Mouse (Mus musculus): Measurements from ENCODE around the gene Ccdc88c. TPM values are rescaled to one million over a fixed set of nuclear protein-coding genes. Genes with fewer than 3 reads are reported as not detected.
A peak's percentile ranks its signal among the peaks of the same experiment; 100 is the strongest.

Ccdc88c gene
- polyA plus RNA-seq, 1 experiment from 2014 or later, result 5.9 TPM

GRCm38 (mm10) chr12:100977958-100978725 lies 50.7 kb downstream of the Ccdc88c start:
- Histone ChIP-seq H3K27me3 (ENCODE audit: control insufficient read depth, insufficient read depth, low read depth, low read length) (no peaks in the 10 kb centered on the region), H3K36me3 (ENCODE audit: control insufficient read depth, insufficient read depth) (no peaks in the 10 kb centered on the region; the same call in 1 of the 2 replicates), H3K4me2 (ENCODE audit: low read depth, low read length) (no peak overlapping the region), H3K9ac (ENCODE audit: low read depth, low read length) (no peak overlapping the region), H3K4me1 (ENCODE audit: control insufficient read depth, low read depth, low read length) (peaks cover 7% of the 10 kb centered on the region; the same call in 1 of the 2 replicates), H3K27ac (ENCODE audit: low read length) (no peak overlapping the region), H3K9me3 (replicated peaks; ENCODE audit: control insufficient read depth, low read length) (no peaks in the 10 kb centered on the region), H3K4me3 (ENCODE audit: low read depth, low read length) (no peak overlapping the region)
- no peak for ATAC-seq (ENCODE audit: low read depth)
- WGBS (ENCODE audit: insufficient replicate concordance), result 57% methylated on average over 15 of the region's 15 CpGs

DNA sequence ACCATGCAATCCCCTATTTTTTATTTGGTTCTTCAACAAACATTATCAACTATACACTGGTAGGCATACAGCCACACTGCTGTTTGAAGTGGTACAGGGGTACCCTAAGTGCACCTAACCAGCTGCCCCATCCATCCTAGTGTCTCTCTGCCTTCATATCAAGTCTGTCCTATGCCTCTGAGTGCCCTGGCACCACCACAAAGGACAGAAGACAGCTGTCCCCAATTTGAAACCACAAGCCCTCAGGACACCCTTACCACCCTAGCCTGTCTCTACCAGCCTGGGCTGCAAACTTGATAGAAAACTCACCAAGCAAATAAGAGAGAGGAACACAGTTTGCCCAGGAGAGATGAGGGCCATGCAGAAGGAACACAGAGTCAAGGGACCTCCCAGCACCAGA lies 51.3 kb downstream of the Ccdc88c start:
- Histone ChIP-seq H3K27ac (ENCODE audit: low read length) (no peak overlapping the region), H3K4me3 (ENCODE audit: low read depth, low read length) (no peak overlapping the region), H3K9ac (ENCODE audit: low read depth, low read length) (no peak overlapping the region), H3K4me2 (ENCODE audit: low read depth, low read length) (no peak overlapping the region), H3K36me3 (ENCODE audit: control insufficient read depth, insufficient read depth) (no peaks in the 10 kb centered on the region; the same call in 1 of the 2 replicates), H3K4me1 (ENCODE audit: control insufficient read depth, low read depth, low read length) (peaks cover 7% of the 10 kb centered on the region; the same call in 1 of the 2 replicates), H3K27me3 (ENCODE audit: control insufficient read depth, insufficient read depth, low read depth, low read length) (no peaks in the 10 kb centered on the region), H3K9me3 (replicated peaks; ENCODE audit: control insufficient read depth, low read length) (no peaks in the 10 kb centered on the region)
- ATAC-seq (ENCODE audit: low read depth), result no peak

GRCm38 (mm10) chr12:100969808-100970207 lies 59.0 kb downstream of the Ccdc88c start:
- peaks cover 9% of the 10 kb centered on the region for H3K36me3 ChIP-seq (ENCODE audit: control insufficient read depth, insufficient read depth)
- no peaks in the 10 kb centered on the region for H3K27me3 ChIP-seq (ENCODE audit: control insufficient read depth, insufficient read depth, low read depth, low read length)
- no peak for ATAC-seq (ENCODE audit: low read depth)
- H3K4me1 ChIP-seq (ENCODE audit: control insufficient read depth, low read depth, low read length), result peaks cover 8% of the 10 kb centered on the region
- no peak overlapping the region for H3K4me2 ChIP-seq (ENCODE audit: low read depth, low read length)
- no peak overlapping the region for H3K27ac ChIP-seq (ENCODE audit: low read length)
- H3K4me3 ChIP-seq (ENCODE audit: low read depth, low read length), result no peak overlapping the region
- WGBS (ENCODE audit: insufficient replicate concordance), result 76% methylated on average over 7 of the region's 7 CpGs
- H3K9ac ChIP-seq (ENCODE audit: low read depth, low read length), result no peak overlapping the region
- H3K9me3 ChIP-seq (replicated peaks; ENCODE audit: control insufficient read depth, low read length), result no peaks in the 10 kb centered on the region

- no peak for ATAC-seq (ENCODE audit: low read depth)
These were observed 61.5 kb downstream of the Ccdc88c start for GRCm38 (mm10) chr12:100967383-100967782.

DNA sequence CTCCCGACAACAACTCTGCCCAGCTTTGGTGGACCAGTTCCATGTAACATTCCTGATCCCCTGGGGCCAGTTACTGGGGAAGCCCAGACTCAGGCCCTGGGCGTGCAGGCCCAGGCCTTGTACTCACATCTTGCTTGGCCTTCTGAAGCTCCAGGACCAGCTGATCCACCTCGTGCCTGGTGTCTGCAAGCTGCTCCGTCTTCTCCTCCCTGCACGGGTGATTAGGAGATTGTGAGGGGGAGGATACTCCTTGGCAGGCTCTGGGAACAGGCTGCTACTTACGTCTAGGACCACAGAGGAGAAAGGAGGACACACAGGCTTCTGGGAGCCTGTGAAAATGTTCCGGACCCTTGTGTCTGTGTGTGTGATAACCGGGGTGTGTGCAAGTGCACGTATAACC lies 62.6 kb downstream of the Ccdc88c start:
- Histone ChIP-seq H3K4me1 (ENCODE audit: control insufficient read depth, low read depth, low read length) (peaks cover 11% of the 10 kb centered on the region), H3K27me3 (ENCODE audit: control insufficient read depth, insufficient read depth, low read depth, low read length) (no peaks in the 10 kb centered on the region), H3K4me3 (ENCODE audit: low read depth, low read length) (no peak overlapping the region), H3K9ac (ENCODE audit: low read depth, low read length) (no peak overlapping the region), H3K36me3 (ENCODE audit: control insufficient read depth, insufficient read depth) (peaks cover 16% of the 10 kb centered on the region), H3K9me3 (replicated peaks; ENCODE audit: control insufficient read depth, low read length) (no peaks in the 10 kb centered on the region), H3K4me2 (ENCODE audit: low read depth, low read length) (no peak overlapping the region), H3K27ac (ENCODE audit: low read length) (no peak overlapping the region)
- WGBS (ENCODE audit: insufficient replicate concordance), result 81% methylated on average over 9 of the region's 9 CpGs
- ATAC-seq (ENCODE audit: low read depth), result no peak

More at GRCm38 (mm10) chr12:100967383-100967782, 61.5 kb downstream of the Ccdc88c start:
- Histone ChIP-seq H3K9me3 (replicated peaks; ENCODE audit: control insufficient read depth, low read length) (no peaks in the 10 kb centered on the region), H3K27me3 (ENCODE audit: control insufficient read depth, insufficient read depth, low read depth, low read length) (no peaks in the 10 kb centered on the region), H3K27ac (ENCODE audit: low read length) (no peak overlapping the region), H3K4me3 (ENCODE audit: low read depth, low read length) (no peak overlapping the region), H3K4me2 (ENCODE audit: low read depth, low read length) (no peak overlapping the region), H3K4me1 (ENCODE audit: control insufficient read depth, low read depth, low read length) (peaks cover 11% of the 10 kb centered on the region), H3K9ac (ENCODE audit: low read depth, low read length) (no peak overlapping the region), H3K36me3 (ENCODE audit: control insufficient read depth, insufficient read depth) (peaks cover 16% of the 10 kb centered on the region)
- WGBS (ENCODE audit: insufficient replicate concordance), result 84% methylated on average over 12 of the region's 12 CpGs

DNA sequence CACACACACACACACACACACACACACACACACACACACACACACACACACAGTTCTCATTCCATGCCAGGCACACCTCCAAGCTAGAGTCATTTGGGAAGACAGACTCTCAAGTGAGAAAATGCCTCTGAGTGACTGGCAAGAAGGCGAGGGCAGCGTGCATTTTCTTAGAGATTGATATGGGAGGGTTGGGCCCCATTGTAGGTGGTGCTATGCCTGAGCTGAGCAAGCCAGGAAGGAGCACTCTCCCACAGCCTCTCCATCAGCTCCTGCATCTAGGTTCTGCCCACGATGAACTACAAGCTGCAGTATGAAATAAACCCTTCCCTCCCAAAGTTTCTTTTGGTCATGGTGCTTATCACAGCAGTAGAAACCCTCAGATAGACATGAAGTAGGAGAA lies 63.6 kb downstream of the Ccdc88c start:
- Histone ChIP-seq H3K36me3 (ENCODE audit: control insufficient read depth, insufficient read depth) (peaks cover 15% of the 10 kb centered on the region), H3K4me2 (ENCODE audit: low read depth, low read length) (no peak overlapping the region), H3K27ac (ENCODE audit: low read length) (no peak overlapping the region), H3K27me3 (ENCODE audit: control insufficient read depth, insufficient read depth, low read depth, low read length) (no peaks in the 10 kb centered on the region), H3K9me3 (replicated peaks; ENCODE audit: control insufficient read depth, low read length) (no peaks in the 10 kb centered on the region), H3K4me1 (ENCODE audit: control insufficient read depth, low read depth, low read length) (peaks cover 11% of the 10 kb centered on the region), H3K4me3 (ENCODE audit: low read depth, low read length) (no peak overlapping the region), H3K9ac (ENCODE audit: low read depth, low read length) (no peak overlapping the region)
- WGBS (ENCODE audit: insufficient replicate concordance), result 42% methylated on average over 3 of the region's 3 CpGs
- peak; percentile 30; the same call in 1 of the 2 replicates for ATAC-seq (ENCODE audit: low read depth)

DNA sequence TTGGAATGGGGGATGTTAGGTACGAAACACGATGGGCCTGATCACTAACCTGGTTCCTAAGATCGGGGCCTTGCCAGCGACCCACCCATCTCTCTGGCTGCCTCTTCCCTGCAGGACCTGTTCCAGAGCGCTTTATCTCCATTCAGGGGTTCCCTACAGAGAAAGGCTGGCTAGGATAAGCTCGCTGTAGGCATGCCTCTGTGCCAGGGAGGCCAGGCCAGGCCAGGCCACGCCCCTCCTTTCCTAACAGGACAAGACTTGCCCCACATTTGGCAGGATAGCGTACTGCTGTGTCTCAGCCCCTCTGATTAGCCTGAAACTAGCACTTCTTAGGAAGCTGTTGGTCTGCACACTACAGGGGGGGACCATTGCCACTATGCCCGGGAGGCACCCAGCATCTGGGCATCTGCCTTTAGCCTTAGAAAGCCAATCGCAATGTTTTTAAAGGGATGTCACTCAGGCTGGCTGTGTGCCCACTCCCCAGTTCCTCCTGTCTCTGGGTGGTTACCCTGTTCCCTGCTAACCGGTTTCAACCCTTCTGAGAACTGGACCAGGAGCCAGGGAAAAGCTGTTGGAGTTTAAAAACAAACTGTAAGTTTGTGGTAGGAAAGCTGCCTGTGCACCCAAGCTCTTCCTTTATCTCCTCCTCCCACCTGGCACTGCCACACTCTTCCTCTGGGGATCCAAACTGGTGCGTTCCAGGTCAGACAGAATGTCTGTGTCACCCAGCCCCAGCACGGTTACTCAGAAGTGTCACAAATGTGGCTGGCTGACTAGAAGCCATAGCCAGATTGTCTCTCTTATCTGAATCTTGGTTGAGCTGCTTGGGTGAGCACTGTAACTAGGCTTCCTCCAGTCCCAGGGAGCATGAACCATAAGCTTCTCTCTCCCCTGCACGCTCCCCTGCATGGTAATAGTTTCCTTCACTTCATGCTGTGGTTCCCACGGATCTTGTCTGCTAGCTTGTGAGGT lies 69.9 kb downstream of the Ccdc88c start:
- peak overlapping the region; percentile 98 for H3K27ac ChIP-seq (ENCODE audit: low read length)
- H3K4me1 ChIP-seq (ENCODE audit: control insufficient read depth, low read depth, low read length), result peaks cover 58% of the 10 kb centered on the region
- no peaks in the 10 kb centered on the region for H3K27me3 ChIP-seq (ENCODE audit: control insufficient read depth, insufficient read depth, low read depth, low read length)
- H3K9me3 ChIP-seq (replicated peaks; ENCODE audit: control insufficient read depth, low read length), result no peaks in the 10 kb centered on the region
- ATAC-seq (ENCODE audit: low read depth), result peak; percentile 77
- WGBS (ENCODE audit: insufficient replicate concordance), result 33% methylated on average over 15 of the region's 15 CpGs
- H3K4me2 ChIP-seq (ENCODE audit: low read depth, low read length), result peak overlapping the region; percentile 54
- peaks cover 6% of the 10 kb centered on the region for H3K36me3 ChIP-seq (ENCODE audit: control insufficient read depth, insufficient read depth)
- H3K9ac ChIP-seq (ENCODE audit: low read depth, low read length), result peak overlapping the region; percentile 56
- peak overlapping the region; percentile 18 for H3K4me3 ChIP-seq (ENCODE audit: low read depth, low read length)

GRCm38 (mm10) chr12:100958006-100958405 lies 70.8 kb downstream of the Ccdc88c start:
- Histone ChIP-seq H3K9me3 (replicated peaks; ENCODE audit: control insufficient read depth, low read length) (no peaks in the 10 kb centered on the region), H3K9ac (ENCODE audit: low read depth, low read length) (peak overlapping the region; percentile 59), H3K27ac (ENCODE audit: low read length) (peak overlapping the region; percentile 98), H3K36me3 (ENCODE audit: control insufficient read depth, insufficient read depth) (peaks cover 6% of the 10 kb centered on the region), H3K4me1 (ENCODE audit: control insufficient read depth, low read depth, low read length) (peaks cover 67% of the 10 kb centered on the region), H3K27me3 (ENCODE audit: control insufficient read depth, insufficient read depth, low read depth, low read length) (no peaks in the 10 kb centered on the region), H3K4me2 (ENCODE audit: low read depth, low read length) (peak overlapping the region; percentile 54), H3K4me3 (ENCODE audit: low read depth, low read length) (peak overlapping the region; percentile 18)
- ATAC-seq (ENCODE audit: low read depth), result peak; percentile 40
- 20% methylated on average over 5 of the region's 5 CpGs for WGBS (ENCODE audit: insufficient replicate concordance)
